7 mouse cellular contexts compared by ENCODE assay signal in the genomic region with DNA sequence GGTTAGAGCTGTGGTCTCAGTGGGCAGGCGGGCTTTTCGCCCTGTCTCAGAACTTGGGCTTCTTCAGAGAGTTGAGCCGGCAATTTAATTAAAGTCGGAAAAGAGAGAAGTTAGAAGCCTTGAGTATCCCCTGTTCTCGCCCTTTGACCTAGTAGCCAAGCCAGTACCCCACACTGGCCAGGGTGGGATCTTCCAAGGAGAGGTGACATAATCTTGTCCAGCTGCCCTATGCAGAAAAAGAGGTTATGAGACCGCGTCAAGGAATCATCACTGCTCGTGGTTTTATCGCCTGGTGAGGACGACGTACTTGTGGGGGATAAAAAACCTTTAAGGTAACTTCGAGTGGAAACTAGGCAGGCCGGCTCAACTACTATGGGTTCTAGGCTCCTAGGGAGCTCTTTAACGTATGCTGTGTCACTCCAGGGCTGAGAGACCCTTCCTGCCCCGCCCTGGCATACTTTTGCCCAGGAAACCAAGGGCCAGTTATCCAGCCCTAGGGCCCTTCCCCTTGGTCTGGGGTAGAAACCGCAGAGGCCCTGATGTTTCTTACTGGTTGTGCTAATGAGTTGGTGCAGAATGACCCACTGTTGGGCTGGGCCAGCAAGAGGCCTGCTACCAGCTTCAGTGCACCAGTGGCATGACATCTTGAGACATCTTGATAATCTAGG. TPM values are rescaled to one million over a fixed set of nuclear protein-coding genes. Genes with fewer than 3 reads are reported as not detected.
A peak's percentile ranks its signal among the peaks of the same experiment; 100 is the strongest.
DNase-seq lines count a peak whose midpoint lies in the region; ATAC-seq and TF ChIP-seq lines count a peak whose summit lies in the region.

No protein-coding gene starts in this region.

- no peak for TF ChIP-seq POLR2A in limb, embryonic 14.5 days (IDR thresholded peaks at IDR 0.05; ENCODE audit: borderline replicate concordance, extremely low read depth, insufficient read depth, insufficient read length)

- WGBS in forebrain, embryonic 13.5 days = 18% methylated on average over 16 of the region's 16 CpGs
- 14% methylated on average over 16 of the region's 16 CpGs for WGBS in limb, embryonic 14.5 days

- H3K4me2 ChIP-seq in forebrain, embryonic 13.5 days = peak overlapping the region; percentile 99
- peak overlapping the region; percentile 97 for H3K4me2 ChIP-seq in limb, embryonic 14.5 days (replicated peaks; ENCODE audit: low read depth, low read length, severe bottlenecking)

- peaks cover 30% of the 10 kb centered on the region for H3K36me3 ChIP-seq in megakaryocyte, embryonic 14.5 days (replicated peaks; ENCODE audit: low read length)
- no peaks in the 10 kb centered on the region for H3K36me3 ChIP-seq in forebrain, embryonic 13.5 days (ENCODE audit: poor library complexity, severe bottlenecking)
- H3K36me3 ChIP-seq in limb, embryonic 14.5 days (ENCODE audit: control insufficient read depth, insufficient read depth, low read length) = no peaks in the 10 kb centered on the region
- H3K36me3 ChIP-seq in splenic B cell, adult 2 months (ENCODE audit: control insufficient read depth, insufficient read depth, low read length, poor library complexity, severe bottlenecking) = no peaks in the 10 kb centered on the region

- peaks cover 18% of the 10 kb centered on the region for H3K27me3 ChIP-seq in megakaryocyte, embryonic 14.5 days (replicated peaks)
- H3K27me3 ChIP-seq in forebrain, embryonic 13.5 days = peaks cover 68% of the 10 kb centered on the region
- peaks cover 15% of the 10 kb centered on the region; the same call in 1 of the 2 replicates for H3K27me3 ChIP-seq in limb, embryonic 14.5 days (ENCODE audit: control insufficient read depth, insufficient read depth, low read length)
- peaks cover 9% of the 10 kb centered on the region for H3K27me3 ChIP-seq in splenic B cell, adult 2 months (ENCODE audit: control insufficient read depth, insufficient read depth, low read length, poor library complexity, severe bottlenecking)

- peak overlapping the region; percentile 73 for H3K9ac ChIP-seq in forebrain, embryonic 13.5 days
- peak overlapping the region; percentile 72 for H3K9ac ChIP-seq in limb, embryonic 14.5 days (ENCODE audit: low read depth, low read length, severe bottlenecking)

- H3K4me1 ChIP-seq in megakaryocyte, embryonic 14.5 days = peaks cover 58% of the 10 kb centered on the region
- H3K4me1 ChIP-seq in forebrain, embryonic 13.5 days = peaks cover 21% of the 10 kb centered on the region
- H3K4me1 ChIP-seq in limb, embryonic 14.5 days (ENCODE audit: control insufficient read depth, insufficient read depth, low read length) = peaks cover 8% of the 10 kb centered on the region; the same call in 1 of the 2 replicates

- peak overlapping the region; percentile 92 for H3K4me3 ChIP-seq in megakaryocyte, embryonic 14.5 days (replicated peaks)
- H3K4me3 ChIP-seq in forebrain, embryonic 13.5 days = peak overlapping the region; percentile 65
- H3K4me3 ChIP-seq in limb, embryonic 14.5 days (replicated peaks; ENCODE audit: low read length) = peak overlapping the region; percentile 78

- intact Hi-C loops in left cerebral cortex, postnatal 4 days (cut with DNase I) = no loop called here

- H3K27ac ChIP-seq in forebrain, embryonic 13.5 days = no peak overlapping the region
- H3K27ac ChIP-seq in limb, embryonic 14.5 days (replicated peaks; ENCODE audit: low read depth, low read length) = no peak overlapping the region

- no peaks in the 10 kb centered on the region for H3K9me3 ChIP-seq in megakaryocyte, embryonic 14.5 days
- no peaks in the 10 kb centered on the region for H3K9me3 ChIP-seq in forebrain, embryonic 13.5 days (replicated peaks)
- H3K9me3 ChIP-seq in limb, embryonic 14.5 days (ENCODE audit: control insufficient read depth, low read length) = no peaks in the 10 kb centered on the region

- no peak for ATAC-seq in megakaryocyte, adult 5-6 weeks (ENCODE audit: poor library complexity, severe bottlenecking)
- no peak for ATAC-seq in forebrain, embryonic 13.5 days
- no peak for ATAC-seq in limb, embryonic 14.5 days (ENCODE audit: low FRiP score, low read depth)

- no peak for DNase-seq in limb, embryonic 14.5 days (ENCODE audit: low spot score)
- peak; percentile 29 for DNase-seq in splenic B cell, adult 2 months (ENCODE audit: low read depth, low spot score)
- no peak for DNase-seq in left cerebral cortex, postnatal 4 days
- DNase-seq in cerebellum, postnatal 14 days = no peak

RNA-seq across cellular contexts. Expression of a gene that starts 2.0 kb away (rescaled TPM):
- polyA plus RNA-seq in megakaryocyte, embryonic 14.5 days (2012; ENCODE audit: insufficient read depth, low replicate concordance) = 500 and 536 TPM in 2 replicates
- total RNA-seq in megakaryocyte, adult 5-6 weeks (2015) = 0.45 TPM in 1 of 2 replicates, not detected in the other
- total RNA-seq in megakaryocyte, adult 5-6 weeks (2017) = not detected in 2 replicates
- polyA plus RNA-seq in forebrain, embryonic 13.5 days (2015; fragmentation: Nextera tagmentation; extraction: Ambion mirVana) = 4.2 and 6.5 TPM in 2 replicates
- polyA plus RNA-seq in limb, embryonic 14.5 days (2012; rRNA removed) = 19.3 and 31.9 TPM in 2 replicates
- polyA plus RNA-seq in limb, embryonic 14.5 days (2014; fragmentation: Nextera tagmentation; extraction: Ambion mirVana) = 10.3 and 13.8 TPM in 2 replicates
- 1 to 10 TPM; 1.8 to 2.4 TPM for total RNA-seq in left cerebral cortex, postnatal 4 days (2021)

RNA-seq across cellular contexts. Expression of a gene that starts 36.3 kb away (rescaled TPM):
- 27.7 and 31.8 TPM in 2 replicates for polyA plus RNA-seq in megakaryocyte, embryonic 14.5 days (2012; ENCODE audit: insufficient read depth, low replicate concordance)
- total RNA-seq in megakaryocyte, adult 5-6 weeks (2015) = 12.5 and 15.9 TPM in 2 replicates
- total RNA-seq in megakaryocyte, adult 5-6 weeks (2017) = 40.2 and 43.9 TPM in 2 replicates
- polyA plus RNA-seq in forebrain, embryonic 13.5 days (2015; fragmentation: Nextera tagmentation; extraction: Ambion mirVana) = 273 and 289 TPM in 2 replicates
- 199 and 250 TPM in 2 replicates for polyA plus RNA-seq in limb, embryonic 14.5 days (2012; rRNA removed)
- 221 and 260 TPM in 2 replicates for polyA plus RNA-seq in limb, embryonic 14.5 days (2014; fragmentation: Nextera tagmentation; extraction: Ambion mirVana)
- total RNA-seq in left cerebral cortex, postnatal 4 days (2021) = 100 to 1,000 TPM; 202 to 211 TPM

RNA-seq across cellular contexts. Expression of a gene that starts 44.5 kb away (rescaled TPM):
- polyA plus RNA-seq in megakaryocyte, embryonic 14.5 days (2012; ENCODE audit: insufficient read depth, low replicate concordance) = 3.9 and 6.9 TPM in 2 replicates
- total RNA-seq in megakaryocyte, adult 5-6 weeks (2015) = 12.1 and 12.6 TPM in 2 replicates
- 12.7 and 16.9 TPM in 2 replicates for total RNA-seq in megakaryocyte, adult 5-6 weeks (2017)
- polyA plus RNA-seq in forebrain, embryonic 13.5 days (2015; fragmentation: Nextera tagmentation; extraction: Ambion mirVana) = 21.2 and 21.5 TPM in 2 replicates
- polyA plus RNA-seq in limb, embryonic 14.5 days (2012; rRNA removed) = 16.2 and 19.2 TPM in 2 replicates
- polyA plus RNA-seq in limb, embryonic 14.5 days (2014; fragmentation: Nextera tagmentation; extraction: Ambion mirVana) = 7.2 and 9.6 TPM in 2 replicates
- 1 to 10 TPM; 1.7 to 1.9 TPM for total RNA-seq in left cerebral cortex, postnatal 4 days (2021)

RNA-seq across cellular contexts. Expression of a gene that starts 51.6 kb away (rescaled TPM):
- polyA plus RNA-seq in megakaryocyte, embryonic 14.5 days (2012; ENCODE audit: insufficient read depth, low replicate concordance) = 198 and 329 TPM in 2 replicates
- 59.1 and 68.1 TPM in 2 replicates for total RNA-seq in megakaryocyte, adult 5-6 weeks (2015)
- 52.5 and 60.6 TPM in 2 replicates for total RNA-seq in megakaryocyte, adult 5-6 weeks (2017)
- 4.9 and 5.5 TPM in 2 replicates for polyA plus RNA-seq in forebrain, embryonic 13.5 days (2015; fragmentation: Nextera tagmentation; extraction: Ambion mirVana)
- polyA plus RNA-seq in limb, embryonic 14.5 days (2012; rRNA removed) = 14.2 and 17.1 TPM in 2 replicates
- 14.4 and 14.7 TPM in 2 replicates for polyA plus RNA-seq in limb, embryonic 14.5 days (2014; fragmentation: Nextera tagmentation; extraction: Ambion mirVana)
- 1 to 10 TPM; 6.1 to 7.0 TPM for total RNA-seq in left cerebral cortex, postnatal 4 days (2021)

Comparison
In these comparisons a context has a peak if more than half of its experiments do, and no peak if none do; other contexts are left out.
1. RNA of a gene that starts 2.0 kb away (polyA plus RNA-seq): 500 to 536 TPM in megakaryocyte, embryonic 14.5 days; 10.3 to 31.9 TPM in limb, embryonic 14.5 days and 4.2 to 6.5 TPM in forebrain, embryonic 13.5 days; every median in the first group is over 10 times any median in the second.
2. Peak in every context shown above with its lines, with median percentiles within 50 percentile points of each other: H3K4me3 ChIP-seq.